Mouse (Mus musculus): ENCODE measurements around the gene Frmpd2. TPM values are rescaled to one million over a fixed set of nuclear protein-coding genes. Genes with fewer than 3 reads are reported as not detected.

The Frmpd2 gene
- polyA plus RNA-seq, 1 experiment from 2014 or later, result not detected

GRCm38 (mm10) chr14:33573643-33574042 lies 102.1 kb downstream of the Frmpd2 start:
- Histone ChIP-seq H3K27ac (replicated peaks) (no peak overlapping the region), H3K36me3 (no peaks in the 10 kb centered on the region), H3K4me1 (peaks cover 25% of the 10 kb centered on the region), H3K9me3 (replicated peaks) (no peaks in the 10 kb centered on the region), H3K27me3 (ENCODE audit: low read depth, poor library complexity, severe bottlenecking) (no peaks in the 10 kb centered on the region), H3K4me3 (no peak overlapping the region)
- DNase-seq (ENCODE audit: low spot score), result no peak
- WGBS, result 79% methylated on average over 3 of the region's 3 CpGs

GRCm38 (mm10) chr14:33579771-33580484 lies 108.4 kb downstream of the Frmpd2 start:
- no peaks in the 10 kb centered on the region for H3K36me3 ChIP-seq
- no peaks in the 10 kb centered on the region for H3K9me3 ChIP-seq (replicated peaks)
- no peaks in the 10 kb centered on the region for H3K27me3 ChIP-seq (ENCODE audit: low read depth, poor library complexity, severe bottlenecking)
- no peak for DNase-seq (ENCODE audit: low spot score)
- H3K4me3 ChIP-seq, result no peak overlapping the region
- H3K4me1 ChIP-seq, result no peaks in the 10 kb centered on the region
- H3K27ac ChIP-seq (replicated peaks), result no peak overlapping the region
- 74% methylated on average over 7 of the region's 7 CpGs for WGBS

GRCm38 (mm10) chr14:33588951-33589350 lies 117.5 kb downstream of the Frmpd2 start, which contains the start of gene Ptpn20:
Ptpn20 (plus strand) TSS chr14:33589207.
- H3K36me3 ChIP-seq, result no peaks in the 10 kb centered on the region
- DNase-seq (ENCODE audit: low spot score), result no peak
- H3K4me3 ChIP-seq, result no peak within 1 kb of the TSS
- H3K27me3 ChIP-seq (ENCODE audit: low read depth, poor library complexity, severe bottlenecking), result no peaks in the 10 kb centered on the region
- H3K27ac ChIP-seq (replicated peaks), result no peak within 1 kb of the TSS
- 57% methylated on average over 14 of the region's 14 CpGs for WGBS
- H3K4me1 ChIP-seq, result no peaks in the 10 kb centered on the region
- no peaks in the 10 kb centered on the region for H3K9me3 ChIP-seq (replicated peaks)

GRCm38 (mm10) chr14:33598376-33599130 lies 127.1 kb downstream of the Frmpd2 start:
- 92% methylated on average over 9 of the region's 9 CpGs for WGBS
- DNase-seq (ENCODE audit: low spot score), result no peak

GRCm38 (mm10) chr14:33607431-33607830 lies 135.9 kb downstream of the Frmpd2 start:
- 93% methylated on average over 10 of the region's 10 CpGs for WGBS
- Histone ChIP-seq H3K27me3 (ENCODE audit: low read depth, poor library complexity, severe bottlenecking) (no peaks in the 10 kb centered on the region), H3K36me3 (no peaks in the 10 kb centered on the region), H3K4me1 (no peaks in the 10 kb centered on the region), H3K4me3 (no peak overlapping the region), H3K27ac (replicated peaks) (no peak overlapping the region), H3K9me3 (replicated peaks) (no peaks in the 10 kb centered on the region)
- DNase-seq (ENCODE audit: low spot score), result no peak

More at GRCm38 (mm10) chr14:33598376-33599130, 127.1 kb downstream of the Frmpd2 start:
- H3K4me3 ChIP-seq, result no peak overlapping the region
- H3K9me3 ChIP-seq (replicated peaks), result no peaks in the 10 kb centered on the region
- H3K4me1 ChIP-seq, result no peaks in the 10 kb centered on the region
- no peak overlapping the region for H3K27ac ChIP-seq (replicated peaks)
- H3K27me3 ChIP-seq (ENCODE audit: low read depth, poor library complexity, severe bottlenecking), result no peaks in the 10 kb centered on the region
- no peaks in the 10 kb centered on the region for H3K36me3 ChIP-seq

Other genes with a start within 250 kb of the Frmpd2 start
- 17.3 and 19.8 TPM in 2 replicates for gene Mapk8, start 24.5 kb upstream of the Frmpd2 start, polyA plus RNA-seq (2016; fragmentation: Nextera tagmentation; extraction: Ambion mirVana)
- gene Ptpn20, start 117.5 kb downstream of the Frmpd2 start, polyA plus RNA-seq (2016; fragmentation: Nextera tagmentation; extraction: Ambion mirVana), result not detected in 2 replicates